Mouse (Mus musculus) bone marrow macrophage, adult 2 months (primary cell): ENCODE data around the gene Poll.

ENCODE experiments used
- CTCF ChIP-seq: IDR thresholded peaks from 2 replicates; pipeline ENCODE4 v1.5.1; 2012; ENCODE audit warnings: low read depth, mild to moderate bottlenecking, low read length, moderate library complexity
- POLR2A ChIP-seq: IDR thresholded peaks from 2 replicates; pipeline ENCODE4 v1.6.1; 2012; ENCODE audit warnings: mild to moderate bottlenecking, low read depth, low read length, borderline replicate concordance

- no peak for TF ChIP-seq POLR2A
- TF ChIP-seq CTCF, result no peak
These were observed 31.0 kb downstream of the Poll start for GRCm38 (mm10) chr19:45529294-45529693.
